Mouse (Mus musculus): Measurements from ENCODE around the gene Klrg2.

GRCm38 (mm10) chr6:38576096-38576495, 60.9 kb downstream of the Klrg2 start:
- TF ChIP-seq CHD1 (IDR thresholded peaks at IDR 0.05; ENCODE audit: low read depth, low read length), result no peak
- TF ChIP-seq MYC (IDR thresholded peaks at IDR 0.05; ENCODE audit: low read depth, low read length), result no peak
- no peak for TF ChIP-seq POLR2A (IDR thresholded peaks at IDR 0.05; ENCODE audit: low read depth, low read length)
- no peak for TF ChIP-seq KAT2A (IDR thresholded peaks at IDR 0.05; ENCODE audit: insufficient replicate concordance, low read length)
- no peak for TF ChIP-seq MAX (IDR thresholded peaks at IDR 0.05; ENCODE audit: low read length)
- no peak for TF ChIP-seq CTCF (conservative IDR thresholded peaks at IDR 0.05 in 1 of 2, IDR thresholded peaks at IDR 0.05 in 1 of 2; ENCODE audit: low read depth in 2 of 2, low read length in 2 of 2)
- TF ChIP-seq SMC3 (IDR thresholded peaks at IDR 0.05; ENCODE audit: low read depth, low read length), result no peak
- TF ChIP-seq EP300 (IDR thresholded peaks at IDR 0.05; ENCODE audit: low read length), result peak; percentile 87
- no peak; the same call in 1 of the 2 replicates for TF ChIP-seq MEF2A (IDR thresholded peaks at IDR 0.05; ENCODE audit: borderline replicate concordance, low read depth, low read length)
- no peak for TF ChIP-seq HCFC1 (IDR thresholded peaks at IDR 0.05; ENCODE audit: low read depth, low read length)
- TF ChIP-seq PAX5 (IDR thresholded peaks at IDR 0.05; ENCODE audit: low read length), result no peak
- TF ChIP-seq MAFK (IDR thresholded peaks at IDR 0.05; ENCODE audit: insufficient replicate concordance, low read length), result no peak
- TF ChIP-seq ZNF384 (IDR thresholded peaks at IDR 0.05; ENCODE audit: low read depth, low read length), result no peak

Data from CH12.LX (cell line).